Mouse (Mus musculus): ENCODE data around the gene Thyn1.

Gene Thyn1

GRCm38 (mm10) chr9:27029828-27030762 is 30.6 kb downstream of the Thyn1 start, which contains the start of the genes Vps26b and Ncapd3:
TSS of gene Vps26b (minus strand) at chr9:27030065.
TSS of gene Ncapd3 (plus strand) at chr9:27030175.
- peak; percentile 99 for DNase-seq (ENCODE audit: low read depth)

GRCm38 (mm10) chr9:27030763-27031100 is 31.2 kb downstream of the Thyn1 start:
- no peak for DNase-seq (ENCODE audit: low read depth)

DNA sequence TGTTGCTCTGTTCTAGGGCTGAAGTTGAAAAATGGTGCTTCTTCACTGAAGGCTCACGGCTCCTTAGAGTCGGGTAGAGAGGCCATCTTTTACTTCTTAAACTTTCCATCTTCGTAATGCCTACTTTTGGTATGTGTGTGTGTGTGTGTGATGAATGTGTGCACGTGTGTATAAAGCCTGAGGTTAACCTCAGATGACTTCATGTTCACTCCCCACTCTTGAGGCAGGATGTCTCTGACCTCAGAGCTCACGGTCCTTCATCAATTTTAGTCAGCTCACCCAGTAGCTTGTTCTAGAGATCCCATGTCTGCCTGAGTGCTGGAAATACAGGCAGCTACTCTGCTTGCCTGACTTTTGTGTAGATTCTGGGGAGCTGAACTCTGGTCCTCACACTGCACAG is 44.4 kb downstream of the Thyn1 start:
- DNase-seq (ENCODE audit: low read depth), result no peak

DNA sequence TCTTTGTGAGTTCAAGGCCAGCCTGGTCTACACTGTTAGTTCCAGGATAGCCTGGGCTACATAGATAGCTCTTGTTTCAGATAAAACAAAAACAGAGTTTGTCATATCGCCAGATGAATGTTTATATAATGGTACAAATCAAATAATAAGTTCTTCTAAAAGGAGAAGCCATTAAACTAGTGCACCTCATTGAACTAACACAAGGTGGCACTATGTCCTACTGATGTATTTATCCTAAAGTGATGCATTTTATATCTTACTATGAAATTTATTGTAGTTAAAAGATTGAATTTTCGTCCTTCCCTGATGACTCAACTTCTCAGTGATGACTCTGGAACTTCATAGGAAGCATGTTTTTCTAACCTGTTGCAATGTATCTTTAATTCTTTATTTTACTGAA is 50.0 kb downstream of the Thyn1 start:
- DNase-seq (ENCODE audit: low read depth), result no peak

All from naive thymus-derived CD4-positive, alpha-beta T cell, adult 2 months (primary cell).